Mouse (Mus musculus): ENCODE measurements around the gene Ppp1r13b. TPM values are rescaled to one million over a fixed set of nuclear protein-coding genes. Genes with fewer than 3 reads are reported as not detected.

The Ppp1r13b gene
- total RNA-seq, 2 experiments from 2014 or later: 20.4 to 21.8 TPM

DNA sequence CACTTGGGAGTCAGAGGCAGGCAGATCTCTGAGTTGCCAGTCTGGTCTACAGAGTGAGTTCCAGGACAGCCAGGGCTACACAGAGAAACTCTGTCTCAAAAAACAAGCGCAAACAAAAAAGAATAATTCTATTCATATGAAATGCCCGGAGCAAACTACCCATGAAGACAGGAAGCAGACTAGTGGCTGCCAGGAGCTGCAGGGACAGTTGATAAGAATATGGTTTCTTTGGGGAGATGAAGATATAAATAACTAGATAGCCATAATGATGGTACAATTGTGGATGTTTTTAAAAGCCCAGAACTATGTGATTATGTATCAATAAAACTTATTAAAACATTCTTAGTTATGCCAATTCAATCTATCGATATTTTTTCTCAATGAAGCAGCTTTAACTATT is 25.9 kb downstream of the Ppp1r13b start:
- no peak for DNase-seq

DNA sequence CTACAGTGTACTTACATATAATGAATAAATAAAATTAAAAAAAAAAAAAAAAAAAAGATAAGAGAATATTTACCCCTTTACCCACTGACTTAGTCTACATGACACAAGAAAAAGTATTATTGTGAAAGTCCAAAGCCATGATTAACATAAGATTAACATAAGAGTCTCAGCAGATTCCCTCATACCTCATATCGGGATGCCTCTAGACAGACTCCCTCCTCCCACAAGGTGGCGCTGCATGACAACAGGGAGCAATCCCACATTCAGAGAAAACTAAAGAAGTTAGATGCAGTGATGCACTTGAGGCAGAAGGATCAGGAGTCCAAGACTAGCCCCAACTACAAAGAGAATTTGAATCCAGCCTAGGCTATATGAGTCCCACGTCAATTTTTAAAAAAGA is 29.7 kb downstream of the Ppp1r13b start:
- DNase-seq: peak; percentile 91

DNA sequence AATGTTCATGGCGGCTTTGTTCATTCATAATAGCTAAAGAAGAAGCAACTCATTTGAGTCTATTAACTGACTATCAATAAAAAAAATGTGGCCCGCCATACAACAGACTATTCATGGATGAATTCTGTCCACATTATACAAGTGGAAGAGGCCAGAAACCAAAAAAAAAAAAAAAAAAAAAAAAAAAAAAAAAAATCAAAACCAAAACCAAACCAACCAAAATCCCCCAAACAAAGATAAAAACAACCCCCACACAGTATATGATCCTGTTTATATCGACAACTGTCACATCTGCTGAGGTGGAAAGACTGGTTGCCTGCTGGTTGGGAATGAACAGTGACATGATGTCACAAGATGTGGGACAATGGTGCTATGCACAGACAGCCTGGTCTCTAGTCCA is 32.4 kb downstream of the Ppp1r13b start:
- DNase-seq: no peak

DNA sequence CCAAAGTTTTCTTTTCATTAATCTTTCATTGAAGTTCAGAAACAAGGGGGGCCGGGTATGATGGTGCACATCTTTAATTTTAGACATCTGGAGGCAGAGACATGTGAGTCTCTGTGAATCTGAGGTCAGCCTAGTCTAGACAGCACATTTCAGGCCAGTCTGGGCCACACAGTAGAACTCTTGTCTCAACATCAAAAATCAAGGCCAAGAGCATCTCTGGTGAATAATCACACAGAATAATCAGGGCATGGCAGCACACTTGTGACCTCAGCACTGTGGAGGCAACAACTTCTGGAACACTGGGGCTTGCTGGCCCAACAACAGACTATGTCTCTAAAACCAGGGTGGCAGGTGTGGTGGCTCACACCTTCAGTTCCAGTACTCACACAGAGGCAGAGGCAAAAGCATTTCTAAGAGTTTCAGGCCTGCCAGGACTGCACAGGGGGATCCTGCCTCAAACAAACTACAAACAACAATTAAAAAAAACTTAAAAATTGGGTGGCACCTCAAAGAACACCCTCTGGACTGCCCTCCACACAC is 33.2 kb downstream of the Ppp1r13b start:
- no peak for DNase-seq

DNA sequence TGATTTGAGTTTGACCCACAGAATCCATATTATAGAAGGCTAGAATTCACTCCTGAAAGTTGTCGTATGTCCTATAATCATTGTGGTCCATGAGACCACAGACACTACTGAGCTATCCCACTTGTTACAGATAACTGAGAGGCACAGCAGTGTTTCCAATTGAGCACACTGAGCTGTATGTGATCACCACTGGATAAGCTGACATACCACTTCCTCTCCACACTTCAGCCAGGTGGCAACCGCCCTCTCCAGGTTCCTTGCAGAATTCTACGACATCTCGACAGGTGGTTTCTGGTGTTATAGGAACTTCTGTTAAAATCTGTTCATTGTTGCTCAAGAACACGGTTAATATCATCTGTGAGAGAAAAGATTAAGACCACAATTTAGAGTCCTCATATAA is 35.8 kb downstream of the Ppp1r13b start:
- DNase-seq: no peak

DNA sequence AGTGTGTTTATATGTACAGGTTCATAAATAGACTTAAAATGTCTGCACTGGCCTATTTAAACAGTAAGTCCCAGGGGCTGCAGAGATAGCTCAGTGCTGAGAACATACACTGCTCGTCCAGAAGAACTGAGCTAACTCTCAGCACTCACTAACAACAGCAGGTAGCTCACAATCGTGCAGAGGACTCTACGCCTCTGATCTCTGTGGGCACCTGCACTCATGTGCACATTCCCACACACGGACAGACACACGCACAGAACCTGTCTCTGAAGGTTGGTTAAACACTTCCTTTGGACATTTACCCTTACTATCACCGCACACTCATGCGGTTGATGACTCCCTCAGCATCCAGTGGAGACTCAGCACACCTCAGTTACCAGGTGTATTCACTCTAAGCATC is 37.1 kb downstream of the Ppp1r13b start:
- DNase-seq: no peak

DNA sequence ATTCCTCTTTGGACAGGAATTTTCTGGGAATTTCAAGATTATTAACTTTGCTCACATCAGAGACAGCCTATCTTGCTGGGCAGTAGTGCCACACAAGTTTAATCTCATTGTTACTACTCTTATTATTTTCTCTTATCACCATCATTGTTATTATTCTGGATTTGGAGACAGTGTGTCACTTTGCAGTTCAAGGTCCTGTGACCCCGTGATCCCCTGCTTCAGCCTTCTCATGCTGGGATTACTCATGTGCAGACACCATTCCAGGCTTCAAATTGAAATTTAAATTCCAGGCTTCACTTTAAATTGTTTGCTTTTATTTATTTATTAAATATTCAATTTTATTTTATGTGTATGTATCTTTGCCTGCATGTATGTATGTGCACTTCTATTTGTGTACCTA is 38.1 kb downstream of the Ppp1r13b start:
- no peak for DNase-seq

DNA sequence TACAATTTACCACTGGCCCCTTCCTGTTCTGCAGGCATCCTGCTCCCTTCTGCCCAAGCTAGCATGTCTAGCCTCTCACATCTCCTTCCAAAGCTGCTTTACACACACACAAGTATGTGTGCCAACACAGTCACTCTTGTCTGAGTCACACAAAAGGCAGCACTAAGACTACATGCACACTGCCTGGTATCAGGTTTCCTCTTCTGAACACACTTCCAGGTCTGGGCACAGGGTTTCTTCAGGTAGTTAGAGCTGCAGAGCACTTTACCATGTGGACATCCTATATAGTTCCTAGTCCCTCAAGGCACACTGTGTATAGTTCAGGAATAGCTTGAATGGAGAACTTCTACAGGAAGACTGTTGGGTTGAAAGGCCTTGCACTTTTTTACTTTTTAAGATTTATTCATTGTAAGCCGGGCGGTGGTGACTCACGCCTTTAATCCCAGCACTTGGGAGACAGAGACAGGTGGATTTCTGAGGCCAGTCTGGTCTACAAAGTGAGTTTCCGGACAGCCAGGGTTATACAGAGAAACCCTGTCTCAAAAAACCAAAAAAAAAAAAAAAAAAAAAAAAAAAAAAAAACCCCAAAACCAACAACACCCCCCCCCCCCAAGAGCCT is 43.6 kb downstream of the Ppp1r13b start:
- peak; percentile 32 for DNase-seq

DNA sequence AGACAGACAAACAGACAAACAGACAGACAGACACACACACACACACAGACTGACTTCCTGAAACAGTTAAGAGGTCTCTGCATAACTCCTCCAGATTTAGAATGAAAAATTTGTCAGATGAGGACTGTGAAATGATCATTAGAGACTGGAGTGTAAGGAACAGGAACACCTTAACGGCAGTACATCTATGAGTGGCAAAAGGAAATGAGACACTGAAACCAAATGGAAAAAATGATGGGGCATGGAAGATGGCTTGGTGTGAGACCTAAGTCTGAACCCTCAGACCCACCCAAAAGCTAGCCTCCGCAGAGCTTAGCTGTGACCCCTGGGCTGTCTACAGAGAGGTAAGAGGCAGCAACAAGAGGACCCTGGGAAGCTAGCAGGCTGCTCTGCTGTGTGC is 52.5 kb downstream of the Ppp1r13b start:
- no peak for DNase-seq

DNA sequence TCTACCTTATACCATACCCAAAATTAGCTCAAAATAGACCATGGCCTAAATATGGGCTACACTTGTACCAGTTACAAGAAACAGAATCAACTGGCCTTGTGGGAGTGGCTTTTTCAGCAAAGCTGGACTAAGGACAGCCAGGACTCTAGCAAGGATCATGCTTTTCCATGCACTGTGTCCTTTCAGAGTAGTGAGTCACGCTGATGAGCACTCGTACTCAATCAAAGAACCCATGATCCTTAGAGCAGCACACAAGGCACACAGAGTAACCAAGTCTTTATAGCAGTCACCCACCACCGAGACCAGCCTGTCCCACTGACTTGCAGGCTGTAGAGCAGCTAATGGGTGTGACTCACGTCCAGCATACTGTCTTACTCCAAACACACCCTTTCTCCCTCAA is 54.4 kb downstream of the Ppp1r13b start:
- peak; percentile 35 for DNase-seq

DNA sequence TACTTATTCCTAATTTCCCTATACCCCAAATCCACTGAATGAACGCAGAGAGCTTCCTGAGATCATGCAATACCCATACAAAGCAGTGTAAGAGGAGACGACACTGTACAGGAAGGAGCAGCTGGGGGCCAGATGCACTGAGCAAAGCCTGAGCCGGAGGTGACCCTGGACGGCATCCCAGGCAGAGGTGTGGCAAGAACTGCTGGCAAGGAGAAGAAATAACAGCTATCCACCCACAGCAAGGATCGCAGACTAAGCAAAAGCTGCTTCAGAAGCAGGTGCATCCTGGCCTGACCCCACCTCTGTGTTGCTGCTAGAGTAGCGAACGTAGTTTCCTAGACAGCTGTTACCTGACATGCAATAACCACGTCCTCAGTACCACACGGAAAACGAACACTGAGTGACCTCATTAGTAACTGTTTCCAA is 54.9 kb downstream of the Ppp1r13b start:
- DNase-seq: peak; percentile 77

DNA sequence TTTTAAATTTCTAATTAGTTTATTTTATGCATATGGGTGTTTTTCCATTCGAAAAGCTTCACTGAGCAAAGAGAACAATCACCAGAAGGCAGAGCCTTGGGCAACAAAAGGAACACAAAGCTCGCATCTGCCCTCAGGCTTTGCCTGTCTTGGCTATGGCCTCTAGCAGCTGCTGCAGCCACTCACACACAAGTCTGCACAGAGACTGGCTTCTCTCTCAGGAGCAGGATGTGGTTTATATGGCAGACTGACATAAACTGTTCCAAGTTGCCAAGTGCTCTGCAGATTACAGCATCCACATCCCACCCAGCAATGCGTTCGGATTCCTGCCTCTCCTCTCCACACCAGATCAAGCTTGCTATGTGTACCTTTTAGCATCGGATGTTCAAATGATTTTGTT is 56.2 kb downstream of the Ppp1r13b start:
- no peak for DNase-seq

DNA sequence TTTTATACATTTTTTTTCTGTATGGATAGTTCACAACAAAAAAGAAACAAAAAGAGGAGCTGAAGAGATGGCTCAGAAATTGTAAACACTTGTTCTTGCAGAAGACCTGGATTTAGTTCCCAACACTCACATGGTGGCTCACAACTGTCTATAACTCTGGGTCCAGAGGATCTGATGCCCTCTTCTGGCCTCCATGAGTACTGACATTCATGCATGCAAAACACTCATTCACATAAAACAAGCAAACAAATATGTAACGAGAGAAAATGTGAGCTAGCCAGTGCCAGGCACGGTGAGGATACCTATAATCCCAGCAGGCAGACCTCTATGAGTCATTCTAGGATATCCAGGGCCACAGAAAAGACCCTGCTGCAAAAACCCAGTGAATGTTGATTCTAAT is 56.7 kb downstream of the Ppp1r13b start:
- no peak for DNase-seq

DNA sequence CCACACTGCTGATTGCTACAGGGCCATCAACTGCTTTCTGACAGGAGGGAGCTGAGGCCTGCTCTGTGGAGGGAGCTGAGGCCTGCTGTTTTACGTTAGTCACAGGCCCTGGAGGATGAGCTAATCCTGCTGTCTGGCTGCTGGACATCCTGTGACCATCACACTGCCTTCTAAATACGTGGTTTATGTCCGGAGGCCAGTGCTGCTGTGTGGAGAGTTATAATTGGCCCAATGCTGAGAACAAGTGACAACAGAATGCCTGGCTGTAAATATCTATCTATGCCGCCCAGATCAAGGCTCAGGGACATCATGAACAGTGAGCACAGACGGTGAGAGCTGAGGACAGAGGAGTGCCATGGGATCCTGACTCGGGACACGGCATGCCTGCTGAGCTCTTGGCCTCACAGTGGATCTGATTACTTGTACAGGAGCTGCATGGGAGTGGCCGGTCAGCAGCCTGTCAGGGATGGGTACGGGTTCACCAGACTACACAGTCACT is 59.6 kb downstream of the Ppp1r13b start:
- peak; percentile 33 for DNase-seq

DNA sequence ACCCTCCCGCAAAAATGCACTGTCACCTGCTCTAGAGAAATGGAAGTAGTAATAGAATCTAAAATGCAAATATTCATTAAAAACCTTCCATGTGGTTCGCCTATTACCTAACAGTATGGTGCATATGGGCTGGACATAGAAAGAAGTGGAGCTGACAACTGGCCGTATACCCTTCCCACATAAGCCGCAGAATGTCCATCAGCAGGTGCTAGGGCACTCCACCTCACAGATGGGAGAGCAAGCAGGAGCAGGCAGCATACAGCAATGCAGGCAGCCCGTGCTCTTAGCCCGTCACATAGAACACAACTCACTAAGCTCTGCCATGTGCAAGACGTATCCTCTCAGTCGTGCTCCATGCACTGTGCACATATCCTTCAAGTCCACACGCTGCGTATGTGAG is 61.1 kb downstream of the Ppp1r13b start:
- no peak for DNase-seq

DNA sequence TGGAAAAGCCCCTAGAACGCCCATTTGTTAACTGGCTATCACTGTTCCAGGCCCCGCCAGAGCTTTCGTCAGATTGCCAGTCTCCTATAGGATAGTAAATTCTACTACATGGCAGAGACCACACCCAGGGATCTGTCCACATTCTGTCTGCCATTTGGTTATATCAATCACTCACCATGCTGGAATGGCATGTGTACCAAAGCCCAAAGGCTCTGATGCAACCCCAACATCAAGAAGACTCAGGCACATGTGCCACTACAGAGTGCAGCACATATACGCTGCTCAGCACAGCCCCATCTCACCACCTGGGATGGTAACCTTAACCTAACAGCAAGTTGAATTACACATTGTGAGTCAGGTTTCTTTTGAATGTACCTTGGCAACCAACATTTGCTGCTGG is 62.0 kb downstream of the Ppp1r13b start:
- no peak for DNase-seq

DNA sequence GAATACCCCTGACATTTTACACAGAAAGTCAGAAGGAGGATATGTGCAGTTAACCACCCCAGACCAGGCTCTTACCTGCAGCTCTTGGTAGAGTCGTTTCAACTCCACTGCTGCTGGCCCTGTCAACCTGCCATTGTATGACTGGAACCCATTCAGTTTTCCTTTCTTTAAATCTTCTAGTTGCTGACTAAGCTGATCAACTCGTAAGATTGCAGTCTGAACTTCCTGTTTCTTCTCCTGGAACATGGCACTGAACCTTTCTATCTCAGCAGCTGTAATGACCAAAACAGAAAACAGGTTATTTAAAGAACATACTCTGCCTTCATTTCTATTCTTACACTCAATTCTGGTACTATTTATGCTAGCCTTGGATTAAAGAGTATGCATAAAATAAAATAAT is 64.4 kb downstream of the Ppp1r13b start:
- no peak for DNase-seq

DNA sequence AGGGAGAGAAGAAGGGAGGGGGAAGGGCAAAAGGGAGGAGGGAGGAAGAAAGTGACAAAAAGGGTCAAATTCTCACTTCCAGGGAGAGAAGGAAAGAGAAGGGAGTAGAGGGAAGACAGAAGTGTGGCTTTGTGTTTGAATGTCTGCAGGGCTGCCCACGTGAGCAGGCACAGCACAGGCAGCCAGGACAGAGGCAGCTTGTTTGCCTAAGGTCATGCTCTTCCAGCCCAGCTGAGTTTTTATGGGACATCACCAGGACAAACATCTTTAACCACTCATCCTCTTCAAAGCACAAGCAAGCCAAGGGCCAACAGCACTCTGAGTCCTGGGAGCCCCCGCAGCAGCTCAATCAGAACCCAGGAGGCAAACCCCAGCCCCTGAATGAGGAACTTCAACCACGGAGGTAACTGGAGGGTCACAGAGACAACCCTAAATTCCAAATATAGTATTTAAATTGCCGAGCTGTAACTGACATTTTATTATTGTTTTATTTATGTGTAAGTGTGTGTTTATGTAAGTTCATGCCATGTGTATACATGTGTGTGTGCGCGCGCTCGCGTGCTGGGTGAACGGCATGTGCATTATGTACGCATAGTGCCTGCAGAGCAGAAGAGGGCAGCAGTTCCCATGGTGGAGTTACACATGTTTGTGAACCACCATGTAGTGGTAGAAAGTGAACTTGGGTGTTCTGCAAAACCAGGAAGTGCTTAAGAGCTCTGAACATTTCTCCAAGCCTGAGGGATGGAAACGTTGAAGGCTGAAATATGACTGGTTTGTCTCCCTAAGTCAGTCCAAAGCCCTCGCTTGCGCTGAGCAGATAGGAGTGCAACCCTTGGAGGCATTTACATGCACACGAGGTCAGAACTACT is 65.1 kb downstream of the Ppp1r13b start:
- DNase-seq: no peak

DNA sequence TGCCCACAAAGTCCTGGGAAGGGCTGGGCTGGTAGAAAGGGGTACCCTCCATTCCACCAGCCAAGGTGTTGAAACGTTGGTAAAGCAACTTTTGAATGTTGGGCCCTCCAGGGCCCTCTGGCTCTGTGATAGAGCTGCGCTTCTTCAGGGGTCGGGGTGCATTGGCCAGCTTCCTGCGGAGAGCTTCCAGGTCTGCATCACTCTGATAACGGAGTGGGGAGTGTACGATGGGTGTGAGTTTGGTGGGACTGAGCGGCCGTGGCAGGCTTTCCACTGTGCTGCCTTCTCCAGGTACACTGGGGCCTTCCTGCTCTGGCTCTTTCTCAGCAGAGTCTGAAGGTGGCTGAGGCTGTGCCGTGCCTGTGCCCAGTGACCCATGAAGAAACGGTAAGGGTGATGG is 74.5 kb downstream of the Ppp1r13b start:
- no peak for DNase-seq

DNA sequence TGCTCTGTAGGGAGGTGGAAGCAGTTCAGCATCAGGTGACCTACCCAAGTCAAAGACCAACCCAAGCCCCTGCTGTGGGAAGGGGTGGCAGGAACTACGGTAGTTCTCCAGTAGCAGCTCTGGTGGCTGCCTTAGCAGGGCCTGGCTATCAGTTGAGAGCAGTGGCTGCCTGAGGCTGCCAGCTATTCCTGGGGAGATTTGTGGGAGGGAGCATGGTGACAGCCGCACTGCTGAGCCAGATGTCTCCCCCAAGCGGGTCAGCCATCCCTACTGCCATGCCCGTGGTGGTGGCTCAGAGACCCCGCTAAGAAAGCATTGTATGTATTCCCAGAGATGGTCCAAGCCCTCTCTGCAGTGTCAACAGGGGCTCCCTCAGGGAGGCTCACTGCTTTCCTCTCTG is 75.3 kb downstream of the Ppp1r13b start:
- no peak for DNase-seq

DNA sequence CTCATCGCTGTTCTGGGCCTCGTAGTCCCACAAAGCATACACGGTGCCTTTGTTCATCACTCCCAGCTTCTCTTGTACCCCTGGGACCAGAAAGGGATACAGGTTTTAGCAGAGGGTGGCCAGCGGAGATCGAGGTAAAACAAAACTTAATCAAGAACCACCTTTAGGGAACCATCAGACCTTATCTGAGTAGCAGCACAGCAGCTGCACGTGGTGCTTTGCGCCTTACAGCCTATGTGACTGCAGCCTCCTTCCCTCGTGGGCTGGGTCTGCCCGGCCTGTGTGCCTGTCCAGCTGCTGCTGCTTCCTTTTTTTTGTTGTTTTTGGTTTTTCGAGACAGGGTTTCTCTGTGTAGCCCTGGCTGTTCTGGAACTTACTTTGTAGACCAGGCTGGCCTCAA is 77.5 kb downstream of the Ppp1r13b start:
- DNase-seq: no peak

DNA sequence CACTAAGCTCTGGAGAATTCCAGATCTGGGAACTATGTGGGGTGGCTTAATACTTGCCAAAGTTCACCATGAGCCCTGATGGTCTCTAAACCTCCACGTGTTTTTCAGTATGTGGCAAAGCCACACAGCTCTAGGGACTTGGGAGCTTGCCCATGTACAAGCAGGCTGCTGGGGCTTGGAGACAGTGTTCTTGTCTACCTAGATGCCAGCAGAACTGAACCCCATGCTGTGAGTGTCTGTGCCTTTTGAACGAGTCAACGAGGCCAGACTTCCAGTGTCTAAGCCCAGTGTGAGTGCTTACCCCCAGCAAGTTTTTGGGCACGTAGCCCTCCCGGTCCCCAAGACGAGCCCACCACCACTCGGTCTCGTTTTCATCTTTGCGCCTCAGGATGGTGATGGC is 78.0 kb downstream of the Ppp1r13b start:
- no peak for DNase-seq

DNA sequence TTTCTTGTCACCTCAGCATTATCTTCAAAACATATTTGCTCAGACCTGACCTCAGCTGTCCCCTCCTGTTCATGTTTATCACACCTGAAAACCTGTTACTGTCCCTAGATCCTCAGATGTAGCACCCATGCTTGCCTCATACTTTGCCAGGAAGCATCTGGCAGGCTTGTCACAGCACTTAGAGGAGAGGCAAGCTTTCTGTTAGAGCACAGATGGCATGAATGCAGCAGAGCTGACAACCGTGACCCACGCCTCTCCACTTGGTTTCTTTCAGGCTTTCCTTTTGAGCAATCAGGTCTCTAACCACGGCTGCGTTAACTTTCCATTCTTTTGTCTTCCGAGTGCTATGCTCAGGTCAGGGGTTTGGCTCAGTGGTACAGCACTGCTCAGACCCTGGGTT is 78.5 kb downstream of the Ppp1r13b start:
- no peak for DNase-seq

DNA sequence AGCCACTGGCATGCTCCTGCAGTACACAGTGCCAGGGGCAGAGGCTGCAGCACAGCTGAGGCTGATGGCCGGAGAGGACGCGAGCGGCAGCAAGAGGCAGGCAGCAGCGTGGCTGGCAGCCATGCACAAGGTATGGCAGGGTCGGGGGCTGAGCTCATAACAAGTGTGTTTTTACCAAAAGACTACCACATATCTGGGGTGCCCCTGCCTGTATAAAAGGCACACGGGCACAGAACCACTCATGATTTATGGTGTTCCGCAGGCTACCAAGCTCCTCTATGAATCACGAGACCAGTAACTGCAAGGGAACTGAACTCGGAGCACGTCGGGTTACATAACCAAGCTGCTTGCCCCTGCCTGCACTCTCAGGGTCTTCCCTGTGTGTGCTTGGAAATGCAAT is 80.4 kb downstream of the Ppp1r13b start:
- DNase-seq: no peak

Data from adrenal gland, postnatal 10 days (tissue).